Mouse (Mus musculus) testis, adult 2 months (tissue): ENCODE data around the gene Eno1.

Experiments used
- CTCF ChIP-seq: fragments of 200-500 bp; IDR thresholded peaks from 2 replicates; pipeline ENCODE4 v1.5.1; 2012; ENCODE audit warnings: low read depth, mild to moderate bottlenecking, inconsistent platforms, low read length, moderate library complexity; ENCODE audit not compliant: control insufficient read depth, insufficient read depth, insufficient replicate concordance
- POLR2A ChIP-seq: fragments of 200-500 bp; IDR thresholded peaks from 2 replicates; pipeline ENCODE4 v1.6.1; 2012; ENCODE audit warnings: low read depth, mild to moderate bottlenecking, inconsistent platforms, low read length, moderate library complexity; ENCODE audit not compliant: control insufficient read depth

DNA sequence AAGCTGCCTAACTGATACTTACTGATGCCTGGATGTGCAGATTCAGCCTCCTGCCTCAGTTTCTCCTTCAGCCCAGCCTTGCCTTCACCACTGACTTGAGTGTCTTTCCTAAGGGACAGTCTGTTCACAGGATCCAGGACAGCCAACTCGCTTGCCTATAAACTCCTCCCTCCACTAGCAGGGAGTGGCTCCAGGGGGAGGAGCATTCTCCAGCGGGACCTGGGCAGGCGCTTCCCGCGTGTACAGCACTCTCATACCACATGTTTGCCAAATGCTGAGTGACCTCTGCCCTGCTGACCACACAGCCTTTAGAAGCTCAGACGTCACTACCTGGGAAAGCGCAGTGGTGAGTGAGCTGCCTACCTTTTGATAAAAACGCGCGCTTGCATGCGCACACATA is 15.9 kb upstream of the Eno1 start:
- TF ChIP-seq POLR2A (no peak), CTCF (no peak)
